Mouse (Mus musculus) CD4-positive, CD25-positive, alpha-beta regulatory T cell, adult 2 months (primary cell): ENCODE measurements at regions not wholly inside any gene's neighbourhood (a gene's known extent, or its start where the extent isn't known, plus 50 kb on each side); places are given as distances from the start of the nearest gene placed in this dataset.
A peak's percentile ranks its signal among the peaks of the same experiment; 100 is the strongest.

Source experiments
- DNase-seq: peaks from one replicate; pipeline ENCODE4 v3.0.0-alpha.2; 2012; ENCODE audit warnings: low read depth, low spot score

- DNase-seq, result no peak
Measured at GRCm38 (mm10) chr3:159689743-159690142, 90.8 kb downstream of the Rpe65 start.

GRCm38 (mm10) chr3:159724340-159725119, 114.9 kb upstream of the Wls start:
- DNase-seq, result peak; percentile 5

GRCm38 (mm10) chr3:159732201-159732600, 107.3 kb upstream of the Wls start:
- DNase-seq, result no peak

GRCm38 (mm10) chr3:159733141-159733540, 106.3 kb upstream of the Wls start:
- no peak for DNase-seq

- DNase-seq, result no peak
Measured at GRCm38 (mm10) chr3:159734547-159734946, 104.9 kb upstream of the Wls start.

- DNase-seq, result no peak
Measured at GRCm38 (mm10) chr3:159736070-159736469, 103.4 kb upstream of the Wls start.

GRCm38 (mm10) chr3:159740600-159741279, 98.7 kb upstream of the Wls start:
- DNase-seq, result no peak

GRCm38 (mm10) chr3:159741816-159742215, 97.7 kb upstream of the Wls start:
- DNase-seq, result no peak

- DNase-seq, result no peak
Measured at GRCm38 (mm10) chr3:159759740-159760139, 79.7 kb upstream of the Wls start.

- no peak for DNase-seq
Measured at GRCm38 (mm10) chr3:159760293-159760692, 79.2 kb upstream of the Wls start.

- DNase-seq, result no peak
Measured at GRCm38 (mm10) chr3:159760949-159761348, 78.5 kb upstream of the Wls start.

GRCm38 (mm10) chr3:159782222-159782844, 57.1 kb upstream of the Wls start:
- no peak for DNase-seq

GRCm38 (mm10) chr3:159787776-159788175, 51.7 kb upstream of the Wls start:
- DNase-seq, result no peak
